Comparison of ENCODE assay signal across 22 mouse cellular contexts in the genomic region with DNA sequence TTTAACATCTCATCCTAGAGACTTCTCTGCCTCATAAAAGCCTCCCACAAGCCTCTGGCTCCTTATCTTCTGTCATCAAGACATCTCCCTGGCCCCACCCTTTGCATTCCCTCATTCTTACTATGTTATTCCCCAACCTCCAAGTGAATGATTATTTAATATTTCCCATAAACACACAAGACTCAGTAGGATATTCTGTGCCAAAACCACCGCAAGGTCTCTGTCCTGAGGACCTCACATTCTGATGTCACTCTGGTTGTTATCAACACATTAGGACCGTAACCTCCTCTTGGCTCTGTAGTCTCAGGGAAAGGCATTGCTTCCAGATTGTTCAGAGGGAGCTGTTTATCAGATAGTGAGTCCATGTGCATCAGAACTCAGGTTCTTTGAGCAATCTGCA.
"Had no signal": no experiment of that assay in that cellular context is flagged by ENCODE, and none has a peak within 500 bp of the region (broad histone marks: within the 10 kb centered on the region; RNA-seq: fewer than 3 reads in every experiment).

No protein-coding gene starts in this region.

- H3K9me3 ChIP-seq: heart, embryonic 10.5 days; heart, embryonic 12.5 days; hindbrain, embryonic 13.5 days; hindbrain, embryonic 15.5 days; limb, embryonic 13.5 days; limb, embryonic 15.5 days had no signal

- H3K4me3 ChIP-seq: gastrocnemius, adult 2 months; heart, embryonic 10.5 days; heart, embryonic 12.5 days; hindbrain, embryonic 13.5 days; hindbrain, embryonic 15.5 days; limb, embryonic 13.5 days; limb, embryonic 15.5 days; liver, embryonic 12.5 days had no signal

- H3K4me1 ChIP-seq: heart, embryonic 10.5 days; hindbrain, embryonic 13.5 days; hindbrain, embryonic 15.5 days; limb, embryonic 13.5 days; limb, embryonic 15.5 days; liver, embryonic 12.5 days had no signal

- H3K27ac ChIP-seq: gastrocnemius, adult 2 months; heart, embryonic 10.5 days; hindbrain, embryonic 13.5 days; hindbrain, embryonic 15.5 days; hindbrain, postnatal 0 days; limb, embryonic 13.5 days; limb, embryonic 15.5 days; liver, embryonic 12.5 days; liver, embryonic 14.5 days had no signal

- H3K9ac ChIP-seq: heart, embryonic 12.5 days; hindbrain, embryonic 13.5 days; hindbrain, embryonic 15.5 days; limb, embryonic 13.5 days; limb, embryonic 15.5 days; liver, embryonic 12.5 days; liver, embryonic 14.5 days had no signal

- DNase-seq: gastrocnemius, adult 2 months; gastrocnemius, postnatal 10 days; gastrocnemius, postnatal 25 days; heart, postnatal 10 days; heart, postnatal 4 days; kidney, adult 11 months; kidney, adult 2 months; kidney, adult 9 months; kidney, postnatal 10 days; kidney, postnatal 36 days; layer of hippocampus, adult 9-11 months; layer of hippocampus, postnatal 36 days; left cerebral cortex, postnatal 4 days had no signal

- H3K36me3 ChIP-seq: heart, embryonic 10.5 days; heart, embryonic 12.5 days; hindbrain, embryonic 13.5 days; hindbrain, embryonic 15.5 days; limb, embryonic 13.5 days; limb, embryonic 15.5 days; liver, embryonic 12.5 days had no signal

- H3K27me3 ChIP-seq: heart, embryonic 12.5 days; hindbrain, embryonic 13.5 days; hindbrain, embryonic 15.5 days; limb, embryonic 13.5 days; limb, embryonic 15.5 days; liver, embryonic 12.5 days had no signal
